ENCODE assay signal across 8 mouse cellular contexts in genomic region chr2:119019131-119019530, GRCm38 (mm10). TPM values are rescaled to one million over a fixed set of nuclear protein-coding genes. Genes with fewer than 3 reads are reported as not detected.
DNase-seq lines count a peak whose midpoint lies in the region; ATAC-seq lines count a peak whose summit lies in the region.

No protein-coding gene starts in this region.

- peak overlapping the region; percentile 5; the same call in 1 of the 2 replicates for H3K27ac ChIP-seq in limb, embryonic 10.5 days
- peak overlapping the region; percentile 75 for H3K27ac ChIP-seq in stomach, embryonic 14.5 days (ENCODE audit: low read length)

- peak overlapping the region; percentile 34 for H3K4me3 ChIP-seq in limb, embryonic 10.5 days
- no peak overlapping the region for H3K4me3 ChIP-seq in stomach, embryonic 14.5 days (ENCODE audit: low read depth, low read length)

- no peak overlapping the region; the same call in 1 of the 2 replicates for H3K4me2 ChIP-seq in stomach, embryonic 14.5 days (replicated peaks; ENCODE audit: low read depth, low read length)

- H3K36me3 ChIP-seq in limb, embryonic 10.5 days, result peaks cover 42% of the 10 kb centered on the region
- H3K36me3 ChIP-seq in stomach, embryonic 14.5 days (ENCODE audit: control insufficient read depth, insufficient read depth, low read length), result peaks cover 3% of the 10 kb centered on the region; the same call in 1 of the 2 replicates

- H3K9me3 ChIP-seq in limb, embryonic 10.5 days (replicated peaks), result no peaks in the 10 kb centered on the region
- no peaks in the 10 kb centered on the region for H3K9me3 ChIP-seq in stomach, embryonic 14.5 days (ENCODE audit: control insufficient read depth, low read depth, low read length)

- no peak overlapping the region for H3K9ac ChIP-seq in stomach, embryonic 14.5 days (replicated peaks; ENCODE audit: low read depth, low read length)

- H3K27me3 ChIP-seq in limb, embryonic 10.5 days (ENCODE audit: low read depth, poor library complexity, severe bottlenecking), result no peaks in the 10 kb centered on the region
- no peaks in the 10 kb centered on the region for H3K27me3 ChIP-seq in stomach, embryonic 14.5 days (ENCODE audit: control insufficient read depth, insufficient read depth, low read length)

- 4% methylated on average over 5 of the region's 5 CpGs for WGBS in limb, embryonic 10.5 days
- WGBS in stomach, embryonic 14.5 days, result 16% methylated on average over 5 of the region's 5 CpGs

- peak; percentile 43 to 44 for DNase-seq in cerebellum, postnatal 14 days
- no peak for DNase-seq in cerebellum, postnatal 36 days
- DNase-seq in right cerebral cortex, postnatal 10 days (ENCODE audit: low spot score in 2 of 2), result peak; percentile 47 to 51
- DNase-seq in right cerebral cortex, postnatal 4 days, result no peak
- DNase-seq in limb, embryonic 10.5 days (ENCODE audit: low spot score), result peak; percentile 38
- no peak for DNase-seq in adrenal gland, postnatal 36 days
- no peak for DNase-seq in left cerebral cortex, adult 18-20 months (ENCODE audit: low spot score in 2 of 2)

- ATAC-seq in stomach, embryonic 14.5 days (ENCODE audit: insufficient number of reproducible peaks, insufficient read depth, low FRiP score, low read depth), result 0 out of 2 replicates have a peak, but pooled peaks have one; percentile 4

- peaks cover 15% of the 10 kb centered on the region for H3K4me1 ChIP-seq in limb, embryonic 10.5 days
- H3K4me1 ChIP-seq in stomach, embryonic 14.5 days (ENCODE audit: control insufficient read depth, insufficient read depth, low read length), result peaks cover 4% of the 10 kb centered on the region; the same call in 1 of the 2 replicates

RNA-seq across cellular contexts. Expression of gene Ccdc32, which starts 10.1 kb away (rescaled TPM):
- polyA plus RNA-seq in limb, embryonic 10.5 days (2016; fragmentation: Nextera tagmentation; extraction: Ambion mirVana), result 18.2 and 19.7 TPM in 2 replicates
- 22.4 and 23.5 TPM in 2 replicates for polyA plus RNA-seq in stomach, embryonic 14.5 days (2014; fragmentation: Nextera tagmentation; extraction: Ambion mirVana)
- total RNA-seq in adrenal gland, postnatal 36 days (2021), result 10 to 100 TPM; 16.7 to 18.8 TPM
- total RNA-seq in left cerebral cortex, adult 18-20 months (2021), result 10 to 100 TPM; 47.4 to 48.4 TPM

RNA-seq across cellular contexts. Expression of gene Rpusd2, which starts 15.5 kb away (rescaled TPM):
- 6.9 and 8.8 TPM in 2 replicates for polyA plus RNA-seq in limb, embryonic 10.5 days (2016; fragmentation: Nextera tagmentation; extraction: Ambion mirVana)
- 3.0 and 4.1 TPM in 2 replicates for polyA plus RNA-seq in stomach, embryonic 14.5 days (2014; fragmentation: Nextera tagmentation; extraction: Ambion mirVana)
- total RNA-seq in adrenal gland, postnatal 36 days (2021), result 1 to 10 TPM; 5.0 to 5.1 TPM
- 1 to 10 TPM; 8.5 to 8.9 TPM for total RNA-seq in left cerebral cortex, adult 18-20 months (2021)

RNA-seq across cellular contexts. Expression of gene Knl1, which starts 27.8 kb away (rescaled TPM):
- 42.5 and 58.0 TPM in 2 replicates for polyA plus RNA-seq in limb, embryonic 10.5 days (2016; fragmentation: Nextera tagmentation; extraction: Ambion mirVana)
- 47.6 and 54.4 TPM in 2 replicates for polyA plus RNA-seq in stomach, embryonic 14.5 days (2014; fragmentation: Nextera tagmentation; extraction: Ambion mirVana)
- total RNA-seq in adrenal gland, postnatal 36 days (2021), result 1 to 10 TPM; 2.1 to 2.4 TPM
- under 1 TPM; 0.05 to 0.07 TPM for total RNA-seq in left cerebral cortex, adult 18-20 months (2021)

Comparison
In these comparisons a context has a peak if more than half of its experiments do, and no peak if none do; other contexts are left out.
1. DNase-seq: peak in cerebellum, postnatal 14 days (2 of 2), right cerebral cortex, postnatal 10 days (2 of 2) and limb, embryonic 10.5 days (single experiment); none in cerebellum, postnatal 36 days (0 of 2), right cerebral cortex, postnatal 4 days (single experiment), adrenal gland, postnatal 36 days (0 of 2) and left cerebral cortex, adult 18-20 months (0 of 2).